Mouse (Mus musculus): ENCODE results near the gene Rgs1.

DNA sequence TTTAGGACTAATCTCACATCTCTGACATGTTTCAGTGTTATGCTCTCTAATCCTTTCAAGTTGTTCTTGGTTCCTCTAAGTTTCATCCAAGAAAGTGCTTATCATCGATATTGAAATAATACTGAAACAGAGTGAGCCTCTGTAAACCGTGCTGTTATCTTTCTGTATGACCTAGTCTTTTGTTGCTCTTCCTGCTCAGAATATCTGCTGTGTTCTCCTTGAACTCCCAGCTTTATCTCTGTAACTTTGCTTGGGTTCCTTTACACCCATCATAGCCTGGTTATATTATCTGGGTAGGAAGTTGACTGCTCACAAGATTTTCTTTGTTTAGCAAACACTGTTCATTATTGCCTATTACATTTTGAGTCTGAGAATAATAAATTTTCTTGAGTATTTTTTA is 20.1 kb upstream of the Rgs1 start:
- TF ChIP-seq CTCF (IDR thresholded peaks at IDR 0.05; ENCODE audit: low read depth) (no peak), EP300 (IDR thresholded peaks at IDR 0.05; ENCODE audit: low read depth) (no peak)

Measured in heart, postnatal 0 days (tissue).